Mouse (Mus musculus) kidney, embryonic 16.5 days (tissue): ENCODE results near the gene Grap. TPM values are rescaled to one million over a fixed set of nuclear protein-coding genes. Genes with fewer than 3 reads are reported as not detected.

ENCODE experiments used
- ATAC-seq: fragments of 200-750 bp; cut with Nextera tagmentation; 2 replicates; pipeline ENCODE4 v1.8.0; 2017; ENCODE audit warnings: moderate TSS enrichment; ENCODE audit not compliant: low FRiP score, low TSS enrichment
- H3K27ac ChIP-seq: fragments of 300-500 bp; sonication (generic); 2 replicates; pipeline ENCODE4 v1.5.1; 2014; ENCODE audit warnings: low read length
- H3K27me3 ChIP-seq: fragments of 300-500 bp; sonication (generic); 2 replicates; pipeline ENCODE4 v1.6.1; 2014; ENCODE audit warnings: low read length, control low read depth, mixed read lengths; ENCODE audit not compliant: insufficient read depth
- H3K36me3 ChIP-seq: fragments of 300-500 bp; sonication (generic); 2 replicates; pipeline ENCODE4 v1.6.1; 2014; ENCODE audit warnings: low read length, control low read depth, mixed read lengths; ENCODE audit not compliant: insufficient read depth
- H3K4me1 ChIP-seq: fragments of 300-500 bp; sonication (generic); 2 replicates; pipeline ENCODE4 v1.6.1; 2014; ENCODE audit warnings: low read length, control low read depth, mixed read lengths; ENCODE audit not compliant: insufficient read depth
- H3K4me2 ChIP-seq: fragments of 300-500 bp; sonication (generic); replicated peaks from 2 replicates; pipeline ENCODE4 v1.6.1; 2014; ENCODE audit warnings: low read depth, low read length
- H3K4me3 ChIP-seq: fragments of 300-500 bp; sonication (generic); 2 replicates; pipeline ENCODE4 v1.5.1; 2014; ENCODE audit warnings: mild to moderate bottlenecking, low read length
- H3K9ac ChIP-seq: fragments of 300-500 bp; sonication (generic); replicated peaks from 2 replicates; pipeline ENCODE4 v1.6.1; 2014; ENCODE audit warnings: low read length
- H3K9me3 ChIP-seq: fragments of 300-500 bp; sonication (generic); 2 replicates; pipeline ENCODE4 v1.6.1; 2016; ENCODE audit warnings: low read length, control low read depth
- WGBS: fragments of 180-500 bp; shearing (Covaris S2); extraction: QIAGEN DNeasy Blood & Tissue Kit; methylation state at CpG from one replicate; pipeline ENCODE4 v1.1.7; 2014; 5-methylcytosine and 5-hydroxymethylcytosine counted together
- polyA plus RNA-seq: library from polyadenylated mRNA; unstranded; fragments of >200 nt; fragmentation: Nextera tagmentation; extraction: Ambion mirVana; gene quantifications from 2 replicates; pipeline ENCODE4 v1.2.1, GENCODE M21; 2015

The Grap gene
- polyA plus RNA-seq, 1 experiment from 2014 or later, result 16.3 TPM

- no peak overlapping the region for H3K27ac ChIP-seq
- H3K27me3 ChIP-seq, result no peaks in the 10 kb centered on the region
- H3K4me3 ChIP-seq, result no peak overlapping the region
- ATAC-seq, result peak; percentile 17; the same call in 1 of the 2 replicates
- H3K4me2 ChIP-seq, result no peak overlapping the region
- H3K9me3 ChIP-seq, result no peaks in the 10 kb centered on the region
- no peaks in the 10 kb centered on the region for H3K36me3 ChIP-seq
- no peak overlapping the region for H3K9ac ChIP-seq
- H3K4me1 ChIP-seq, result no peaks in the 10 kb centered on the region
- WGBS, result 65% methylated on average over 6 of the region's 6 CpGs
Measured at GRCm38 (mm10) chr11:61715130-61715529, 62.1 kb downstream of the Grap start.

- 64% methylated on average over 5 of the region's 5 CpGs for WGBS
- no peaks in the 10 kb centered on the region for H3K36me3 ChIP-seq
- no peak overlapping the region for H3K4me3 ChIP-seq
- H3K4me2 ChIP-seq, result no peak overlapping the region
- H3K9me3 ChIP-seq, result no peaks in the 10 kb centered on the region
- no peak for ATAC-seq
- H3K4me1 ChIP-seq, result no peaks in the 10 kb centered on the region
- H3K27me3 ChIP-seq, result no peaks in the 10 kb centered on the region
- H3K9ac ChIP-seq, result no peak overlapping the region
- no peak overlapping the region for H3K27ac ChIP-seq
Measured at GRCm38 (mm10) chr11:61717990-61718389, 64.9 kb downstream of the Grap start.

DNA sequence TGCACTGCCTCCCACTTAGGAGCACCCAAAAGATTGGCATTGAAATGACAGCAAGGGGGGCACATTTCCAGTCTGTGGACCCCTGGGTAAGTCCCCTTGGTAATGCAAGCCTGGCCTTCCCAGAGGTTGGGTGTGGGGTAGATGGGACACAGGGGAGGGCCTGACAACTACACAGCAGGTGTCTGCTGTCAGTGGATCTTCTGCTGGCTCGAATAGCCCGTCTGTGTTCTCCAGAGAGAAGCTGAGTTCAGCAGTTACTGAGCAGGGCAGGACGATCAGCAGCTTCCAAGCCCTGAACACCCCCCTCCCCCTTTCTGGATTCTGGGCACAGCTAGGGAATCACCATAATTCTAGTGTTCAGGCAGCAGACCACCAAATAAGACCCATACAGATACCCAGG lies 66.3 kb downstream of the Grap start:
- Histone ChIP-seq H3K4me1 (no peaks in the 10 kb centered on the region), H3K36me3 (no peaks in the 10 kb centered on the region), H3K27me3 (no peaks in the 10 kb centered on the region), H3K9ac (no peak overlapping the region), H3K9me3 (no peaks in the 10 kb centered on the region), H3K27ac (no peak overlapping the region), H3K4me3 (no peak overlapping the region), H3K4me2 (no peak overlapping the region)
- WGBS, result 26% methylated on average over 3 of the region's 3 CpGs
- no peak for ATAC-seq

GRCm38 (mm10) chr11:61719826-61720225 lies 66.8 kb downstream of the Grap start:
- Histone ChIP-seq H3K27me3 (no peaks in the 10 kb centered on the region), H3K4me2 (no peak overlapping the region), H3K9me3 (no peaks in the 10 kb centered on the region), H3K27ac (no peak overlapping the region), H3K4me1 (no peaks in the 10 kb centered on the region), H3K9ac (no peak overlapping the region), H3K4me3 (no peak overlapping the region), H3K36me3 (no peaks in the 10 kb centered on the region)
- no peak for ATAC-seq
- 71% methylated on average over 8 of the region's 8 CpGs for WGBS

- H3K27ac ChIP-seq, result peak within 1 kb of the TSS; percentile 33; the same call in 1 of the 2 replicates
- peak; percentile 49; the same call in 1 of the 2 replicates for ATAC-seq
- no peak within 1 kb of the TSS for H3K4me3 ChIP-seq
Measured at GRCm38 (mm10) chr11:61720636-61721035, 67.6 kb downstream of the Grap start, which contains the start of gene Slc5a10. TSS of gene Slc5a10 (minus strand) at chr11:61720826.

DNA sequence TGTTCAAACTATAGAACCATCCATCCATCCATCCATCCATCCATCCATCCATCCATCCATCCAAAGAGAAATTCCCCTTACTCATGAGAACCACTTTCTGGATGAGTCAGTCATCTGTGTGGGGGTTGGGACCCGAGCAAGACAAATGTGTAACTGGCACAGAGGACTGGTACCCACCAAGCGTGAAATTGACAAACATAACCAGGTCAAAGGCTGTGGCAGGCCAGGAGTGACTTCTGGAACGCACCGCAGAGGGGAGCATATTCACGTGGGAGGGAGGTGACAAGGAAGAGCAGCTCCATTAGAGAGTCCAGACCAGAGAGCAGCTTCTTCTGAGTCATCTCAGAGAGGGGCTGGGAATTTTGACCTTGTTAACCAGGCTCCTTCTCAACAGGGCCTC lies 69.0 kb downstream of the Grap start:
- Histone ChIP-seq H3K27ac (no peak overlapping the region), H3K4me2 (no peak overlapping the region), H3K27me3 (no peaks in the 10 kb centered on the region), H3K9ac (no peak overlapping the region), H3K36me3 (peaks cover 4% of the 10 kb centered on the region; the same call in 1 of the 2 replicates), H3K4me1 (no peaks in the 10 kb centered on the region), H3K9me3 (no peaks in the 10 kb centered on the region), H3K4me3 (no peak overlapping the region)
- ATAC-seq, result peak; percentile 62; the same call in 1 of the 2 replicates
- 31% methylated on average over 5 of the region's 5 CpGs for WGBS

More at GRCm38 (mm10) chr11:61720636-61721035, 67.6 kb downstream of the Grap start, which contains the start of gene Slc5a10:
- Histone ChIP-seq H3K9me3 (no peaks in the 10 kb centered on the region), H3K27me3 (no peaks in the 10 kb centered on the region), H3K4me2 (no peak within 1 kb of the TSS), H3K9ac (no peak within 1 kb of the TSS), H3K36me3 (no peaks in the 10 kb centered on the region), H3K4me1 (no peaks in the 10 kb centered on the region)
- WGBS, result 63% methylated on average over 3 of the region's 3 CpGs

Other genes with a start within 250 kb of the Grap start
- gene Rnf112, start 199.1 kb upstream of the Grap start, polyA plus RNA-seq, result 0.25 and 0.33 TPM in 2 replicates
- gene Mfap4, start 167.8 kb upstream of the Grap start, polyA plus RNA-seq, result 164 and 181 TPM in 2 replicates
- 62.5 and 65.0 TPM in 2 replicates for gene Mapk7, start 158.9 kb upstream of the Grap start, polyA plus RNA-seq
- gene B9d1, start 148.1 kb upstream of the Grap start, polyA plus RNA-seq, result 47.1 and 53.8 TPM in 2 replicates
- gene Epn2, start 73.6 kb upstream of the Grap start, polyA plus RNA-seq, result 25.0 and 26.9 TPM in 2 replicates
- gene Fam83g, start 30.8 kb downstream of the Grap start, polyA plus RNA-seq, result 3.0 and 3.1 TPM in 2 replicates
- 0.80 and 1.1 TPM in 2 replicates for gene Slc5a10, start 67.6 kb downstream of the Grap start, polyA plus RNA-seq
- 31.7 and 33.3 TPM in 2 replicates for gene Prpsap2, start 108.8 kb downstream of the Grap start, polyA plus RNA-seq
- gene Ulk2, start 201.8 kb downstream of the Grap start, polyA plus RNA-seq, result 10.3 and 12.1 TPM in 2 replicates